Mouse (Mus musculus) layer of hippocampus, adult 9-10 months (tissue): ENCODE results near the gene Lepr.

Experiments
- DNase-seq: peaks from one replicate; pipeline ENCODE4 v3.0.0; 2022; ENCODE audit warnings: low spot score

Lepr gene

GRCm38 (mm10) chr4:101717367-101718121 lies at the start of gene Lepr:
Lepr (plus strand) TSS chr4:101717404.
- DNase-seq: no peak

- DNase-seq: no peak
Observed at GRCm38 (mm10) chr4:101669161-101669560, 48.0 kb upstream of the Lepr start.

- no peak for DNase-seq
Observed at GRCm38 (mm10) chr4:101669811-101670210, 47.4 kb upstream of the Lepr start.

GRCm38 (mm10) chr4:101674790-101675189 lies 42.4 kb upstream of the Lepr start:
- no peak for DNase-seq

GRCm38 (mm10) chr4:101675726-101676125 lies 41.5 kb upstream of the Lepr start:
- no peak for DNase-seq

- no peak for DNase-seq
Observed at GRCm38 (mm10) chr4:101682620-101683019, 34.6 kb upstream of the Lepr start.

- DNase-seq: no peak
Observed at GRCm38 (mm10) chr4:101683086-101683485, 34.1 kb upstream of the Lepr start.

GRCm38 (mm10) chr4:101684821-101685220 lies 32.4 kb upstream of the Lepr start:
- no peak for DNase-seq

GRCm38 (mm10) chr4:101686227-101686810 lies 30.9 kb upstream of the Lepr start:
- DNase-seq: no peak

- DNase-seq: no peak
Observed at GRCm38 (mm10) chr4:101689241-101689640, 28.0 kb upstream of the Lepr start.

- DNase-seq: no peak
Observed at GRCm38 (mm10) chr4:101689645-101690044, 27.6 kb upstream of the Lepr start.

GRCm38 (mm10) chr4:101692892-101693291 lies 24.3 kb upstream of the Lepr start:
- DNase-seq: peak; percentile 5

- DNase-seq: no peak
Observed at GRCm38 (mm10) chr4:101694529-101694928, 22.7 kb upstream of the Lepr start.

- no peak for DNase-seq
Observed at GRCm38 (mm10) chr4:101697236-101697635, 20.0 kb upstream of the Lepr start.

- no peak for DNase-seq
Observed at GRCm38 (mm10) chr4:101699423-101699822, 17.8 kb upstream of the Lepr start.

GRCm38 (mm10) chr4:101700892-101701640 lies 16.1 kb upstream of the Lepr start:
- no peak for DNase-seq

- DNase-seq: no peak
Observed at GRCm38 (mm10) chr4:101705325-101705724, 11.9 kb upstream of the Lepr start.

- no peak for DNase-seq
Observed at GRCm38 (mm10) chr4:101707234-101707633, 10.0 kb upstream of the Lepr start.

GRCm38 (mm10) chr4:101707953-101708352 lies 9.3 kb upstream of the Lepr start:
- no peak for DNase-seq

GRCm38 (mm10) chr4:101710361-101710760 lies 6.8 kb upstream of the Lepr start:
- DNase-seq: no peak

GRCm38 (mm10) chr4:101711100-101711499 lies 6.1 kb upstream of the Lepr start:
- no peak for DNase-seq

- no peak for DNase-seq
Observed at GRCm38 (mm10) chr4:101712563-101712962, 4.6 kb upstream of the Lepr start.

GRCm38 (mm10) chr4:101715302-101715701 lies 1.9 kb upstream of the Lepr start:
- DNase-seq: no peak
